Mouse (Mus musculus) cerebellum, adult 8-10 months (tissue): ENCODE results near the gene Gm17364.
"Not testable (repeated sequence)": the region's sequence is repeated elsewhere in the genome, so short reads cannot be mapped to it uniquely, and the experiment has no call there.

Source experiments
- DNase-seq: peaks from one replicate; pipeline ENCODE4 v3.0.0; 2022

Gene Gm17364

GRCm38 (mm10) chr13:41251232-41251631 lies 22.5 kb downstream of the Gm17364 start:
- DNase-seq, result not testable (repeated sequence)

- DNase-seq, result no peak
Measured at GRCm38 (mm10) chr13:41250318-41250981, 23.3 kb downstream of the Gm17364 start.

GRCm38 (mm10) chr13:41249538-41250317 lies 24.0 kb downstream of the Gm17364 start, which contains the start of gene Smim13:
Smim13 (plus strand) TSS chr13:41249844.
- DNase-seq, result peak; percentile 89

GRCm38 (mm10) chr13:41248751-41249520 lies 24.8 kb downstream of the Gm17364 start:
- no peak for DNase-seq

GRCm38 (mm10) chr13:41244306-41244830 lies 29.4 kb downstream of the Gm17364 start:
- no peak for DNase-seq

- DNase-seq, result no peak
Measured at GRCm38 (mm10) chr13:41241557-41241956, 32.2 kb downstream of the Gm17364 start.

GRCm38 (mm10) chr13:41238805-41239130 lies 35.0 kb downstream of the Gm17364 start:
- peak; percentile 27 for DNase-seq

- no peak for DNase-seq
Measured at GRCm38 (mm10) chr13:41238035-41238804, 35.6 kb downstream of the Gm17364 start.

- no peak for DNase-seq
Measured at GRCm38 (mm10) chr13:41235845-41236741, 37.7 kb downstream of the Gm17364 start.

GRCm38 (mm10) chr13:41235181-41235580 lies 38.6 kb downstream of the Gm17364 start:
- no peak for DNase-seq

GRCm38 (mm10) chr13:41233241-41233640 lies 40.5 kb downstream of the Gm17364 start:
- no peak for DNase-seq

GRCm38 (mm10) chr13:41232209-41232608 lies 41.6 kb downstream of the Gm17364 start:
- DNase-seq, result no peak

GRCm38 (mm10) chr13:41231389-41231983 lies 42.3 kb downstream of the Gm17364 start:
- DNase-seq, result no peak

GRCm38 (mm10) chr13:41230256-41230655 lies 43.5 kb downstream of the Gm17364 start:
- no peak for DNase-seq

GRCm38 (mm10) chr13:41228060-41228459 lies 45.7 kb downstream of the Gm17364 start:
- DNase-seq, result no peak

GRCm38 (mm10) chr13:41226513-41226912 lies 47.3 kb downstream of the Gm17364 start:
- DNase-seq, result no peak
